Mouse (Mus musculus) monocyte, adult 2 months (primary cell): ENCODE measurements around the gene Lmtk2.

Source experiments
- DNase-seq, 2 experiments: peaks; one replicate each; pipeline ENCODE4 v3.0.0; 2022; ENCODE audit warnings: low spot score in 2 of 2, low read depth in 1 of 2

The Lmtk2 gene

DNA sequence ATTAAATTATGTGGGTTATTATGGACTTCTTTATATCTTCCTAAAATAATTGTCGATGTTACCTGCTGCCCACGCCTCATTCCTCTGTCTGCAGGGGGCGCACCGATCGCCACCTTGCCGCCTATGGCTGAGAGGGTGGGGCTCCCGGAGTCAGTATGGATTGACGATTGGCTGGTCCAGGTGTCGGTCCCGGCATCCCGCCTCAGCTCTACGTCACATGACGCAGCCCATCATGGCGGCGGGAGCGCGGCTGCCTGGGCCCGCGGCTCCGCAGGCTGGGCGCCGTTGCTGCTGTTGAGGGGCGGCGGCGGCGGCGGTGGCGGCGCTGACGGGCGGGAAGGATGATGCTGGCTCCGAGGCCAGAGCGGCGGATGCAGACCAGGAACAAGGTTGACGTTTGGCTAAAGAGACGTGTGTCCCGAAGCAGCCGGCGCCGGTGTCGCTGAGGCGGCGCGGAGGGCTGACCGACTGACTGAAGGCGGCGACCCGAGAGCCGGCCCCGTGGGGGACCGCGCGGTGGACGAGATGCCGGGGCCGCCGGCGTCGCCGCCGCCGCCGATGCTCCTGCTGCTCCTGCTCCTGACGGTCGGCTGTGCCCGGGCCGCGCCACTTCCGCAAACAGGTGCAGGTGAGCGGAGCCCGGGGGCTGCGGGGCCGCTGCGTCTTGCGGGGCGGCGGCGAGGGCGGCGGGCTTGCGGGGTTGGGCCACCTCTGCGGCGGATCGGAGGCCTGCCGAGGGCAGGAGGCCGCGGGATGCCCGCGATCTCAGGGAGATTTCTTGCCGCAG is at the start of gene Lmtk2:
Lmtk2 (plus strand) TSS at position 288 of the 787 bp plus-strand sequence.
- peak; percentile 79 to 87 for DNase-seq

DNA sequence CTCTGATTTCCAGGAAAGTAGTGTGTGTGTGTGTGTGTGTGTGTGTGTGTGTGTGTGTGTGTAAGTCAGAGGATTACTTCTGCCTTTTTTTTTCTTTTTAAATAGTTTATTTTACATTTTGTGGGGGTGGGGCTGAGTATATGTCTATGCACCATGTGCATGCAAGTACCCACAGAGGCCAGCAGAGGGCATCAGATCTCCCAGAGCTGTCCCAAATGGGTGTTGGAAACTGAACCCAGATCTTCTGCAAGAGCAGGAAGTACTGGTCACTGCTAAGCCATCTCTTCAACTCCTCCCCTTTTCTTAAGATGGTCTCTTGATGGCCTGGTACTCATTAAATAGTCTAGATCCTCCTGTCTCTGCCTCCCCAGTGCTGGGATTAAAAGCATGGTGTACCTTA is 49.0 kb upstream of the Lmtk2 start:
- DNase-seq, result no peak

DNA sequence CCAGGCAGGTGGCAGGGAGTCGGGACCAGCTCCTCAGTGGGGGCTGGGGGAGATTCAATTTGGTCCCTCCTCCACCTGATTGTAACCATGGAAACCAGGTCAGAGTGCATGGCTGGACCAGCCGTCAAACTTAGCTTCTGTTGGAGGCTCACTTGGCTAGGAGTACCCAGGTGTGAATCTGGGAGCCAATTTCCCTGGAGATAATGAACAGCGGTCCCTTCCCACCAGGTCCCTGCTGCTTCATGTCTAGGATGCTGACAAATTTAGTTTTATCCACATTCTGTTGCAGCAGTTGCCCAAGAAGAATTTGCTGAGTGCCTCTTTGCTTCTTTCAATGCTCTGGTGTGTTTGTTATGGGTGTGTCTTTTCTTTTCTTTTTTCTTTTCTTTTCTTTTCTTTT is 46.8 kb upstream of the Lmtk2 start:
- no peak for DNase-seq

DNA sequence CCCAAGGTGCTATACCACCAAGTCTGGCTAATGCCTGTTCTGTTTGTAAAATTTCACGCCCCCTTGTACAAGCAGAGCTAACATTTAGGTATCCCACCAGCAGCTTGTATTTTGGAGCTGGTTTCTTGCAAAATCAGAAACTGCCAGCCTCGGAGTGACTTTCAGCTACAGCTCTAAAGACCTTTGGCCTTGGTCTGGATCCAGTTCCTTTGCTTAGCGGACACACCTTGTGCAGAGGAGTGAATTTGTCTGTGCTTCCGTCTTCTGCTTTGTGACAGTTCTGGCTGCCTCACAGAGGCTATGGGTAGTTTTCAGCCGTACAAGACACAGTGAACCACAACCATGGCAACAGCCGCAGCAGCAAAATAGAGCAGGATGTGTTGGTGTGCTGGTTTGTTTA is 45.9 kb upstream of the Lmtk2 start:
- DNase-seq, result no peak

DNA sequence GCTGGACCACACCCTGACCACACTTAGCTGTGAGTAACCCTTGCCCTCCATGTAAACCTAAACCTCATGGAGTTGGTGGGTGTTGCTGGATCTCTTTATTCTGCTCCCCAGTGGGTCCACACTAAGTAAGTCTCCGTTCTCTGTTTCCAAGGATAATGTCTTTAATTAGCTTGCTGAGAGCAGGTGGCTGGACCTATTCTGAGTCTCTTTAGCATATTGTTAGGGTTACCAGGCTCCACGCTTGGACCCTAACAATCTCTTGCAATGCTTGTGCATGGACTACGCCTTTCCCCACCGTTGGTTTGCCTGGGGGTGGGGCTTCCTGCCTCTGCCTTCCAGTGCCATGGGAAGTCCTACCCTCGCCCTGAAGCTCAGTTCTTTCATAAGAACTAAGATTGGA is 36.1 kb upstream of the Lmtk2 start:
- DNase-seq, result no peak

DNA sequence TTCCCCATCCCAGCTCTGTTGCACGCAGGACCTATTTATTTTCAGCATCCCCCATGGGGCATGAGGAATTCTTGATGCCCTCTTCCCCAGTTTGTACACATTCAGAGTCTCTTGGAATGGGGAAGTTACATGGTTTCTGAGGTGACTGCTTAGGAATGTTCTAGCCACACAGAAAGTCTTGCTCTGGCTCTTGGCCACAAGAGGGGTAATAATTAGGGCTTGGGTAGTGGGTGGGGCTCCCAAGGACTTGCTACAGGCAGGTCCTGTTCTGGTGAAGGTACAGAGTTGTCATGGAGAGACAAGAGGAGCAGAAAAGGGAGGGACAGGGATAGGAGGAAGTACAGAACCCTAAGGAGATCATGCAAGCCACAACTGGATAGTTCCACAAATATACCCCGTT is 34.2 kb upstream of the Lmtk2 start:
- DNase-seq, result no peak

DNA sequence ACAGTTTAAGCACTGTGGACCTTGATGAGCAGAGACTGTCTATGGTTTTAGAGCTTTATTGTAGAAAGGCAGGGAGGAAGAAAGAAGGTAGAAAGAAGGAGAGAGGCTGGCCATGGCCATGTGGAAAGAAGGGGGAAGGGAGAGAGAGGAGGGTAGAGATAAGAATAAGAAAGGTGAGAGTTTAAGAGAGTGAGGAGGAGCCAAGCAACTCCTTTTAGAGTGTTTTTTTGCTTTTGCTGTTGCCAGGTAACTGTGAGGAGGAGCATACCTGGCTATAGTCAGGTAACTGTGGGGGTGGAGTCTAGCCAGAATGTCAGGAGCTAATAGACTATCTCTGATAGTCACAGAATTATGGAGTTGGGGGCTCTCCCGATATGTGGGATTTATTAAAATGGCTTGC is 30.2 kb upstream of the Lmtk2 start:
- no peak for DNase-seq

DNA sequence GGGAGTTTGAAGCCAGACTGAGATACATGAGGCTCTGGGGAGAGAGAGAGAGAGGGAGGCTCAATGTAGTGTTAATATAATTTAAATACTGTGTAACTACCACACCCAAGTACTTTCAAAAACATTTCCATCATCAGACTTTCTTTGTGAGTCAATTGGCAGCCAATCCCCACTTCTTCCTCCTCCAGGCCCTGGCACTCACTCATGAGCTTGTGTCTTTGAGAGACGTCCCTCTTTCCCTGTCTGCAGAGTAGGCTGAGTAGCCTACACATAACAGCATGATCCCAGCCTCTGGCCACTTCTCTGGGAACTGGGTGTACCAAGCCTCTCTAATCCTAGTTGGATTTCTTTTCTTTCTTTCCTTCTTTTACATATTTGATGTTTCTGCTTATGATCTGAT is 29.0 kb upstream of the Lmtk2 start:
- DNase-seq, result no peak

DNA sequence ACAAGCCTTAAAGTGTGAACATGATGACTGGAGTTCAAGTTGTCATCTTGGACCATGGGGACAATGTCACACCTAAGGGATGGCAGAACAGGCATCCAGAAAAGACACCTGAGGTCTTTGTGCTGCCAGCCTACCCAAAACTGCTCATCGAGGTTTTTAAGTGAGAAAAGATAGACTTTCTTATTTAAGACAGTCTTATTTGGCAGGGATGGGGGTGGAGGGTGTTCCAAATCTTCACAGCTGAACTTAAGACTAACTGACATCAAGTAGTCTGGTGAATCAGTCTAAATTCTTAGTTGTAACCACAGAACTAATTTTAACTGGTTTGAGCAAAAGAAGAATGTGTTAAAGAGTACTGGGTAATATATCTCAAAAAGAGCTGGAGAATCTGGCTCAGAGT is 22.7 kb upstream of the Lmtk2 start:
- no peak for DNase-seq

DNA sequence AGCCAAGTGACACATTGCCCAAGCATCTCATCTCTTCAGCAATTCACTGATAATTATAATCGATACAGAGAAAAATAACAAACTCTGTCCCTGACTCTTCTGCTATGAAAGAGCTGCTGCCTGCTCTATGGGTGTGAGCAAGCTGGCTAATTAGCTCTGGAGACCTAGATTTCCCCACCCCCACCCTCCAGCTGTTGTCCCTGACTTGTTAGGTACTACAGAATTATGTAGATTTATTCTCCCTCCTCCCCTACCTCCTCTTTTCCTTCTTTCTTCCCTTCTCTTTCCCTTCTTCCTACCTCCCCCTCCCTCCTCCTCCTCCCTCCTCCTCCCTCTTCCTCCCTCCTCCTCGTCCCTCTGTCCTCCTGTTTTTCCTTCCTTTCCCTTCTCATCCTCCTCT is 19.4 kb upstream of the Lmtk2 start:
- DNase-seq, result no peak

DNA sequence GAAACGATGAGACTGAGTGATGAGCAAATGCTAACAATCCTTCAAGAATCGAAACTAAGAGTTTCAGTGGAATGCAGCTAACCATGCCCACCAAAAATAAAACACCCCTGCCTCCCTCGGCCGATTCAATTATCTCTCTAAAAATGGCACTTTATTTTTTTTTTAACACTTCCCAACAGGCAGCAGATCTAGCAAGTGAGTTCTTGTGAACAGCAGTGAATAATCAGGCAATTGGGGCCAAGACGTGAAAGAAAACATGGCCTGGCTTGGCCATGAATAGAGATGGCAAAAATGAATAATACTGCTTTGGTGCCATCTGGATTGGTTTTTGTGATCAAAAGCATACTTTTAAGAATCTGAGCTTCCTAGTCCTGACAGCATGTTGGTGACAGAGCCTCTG is 18.2 kb upstream of the Lmtk2 start:
- no peak for DNase-seq

DNA sequence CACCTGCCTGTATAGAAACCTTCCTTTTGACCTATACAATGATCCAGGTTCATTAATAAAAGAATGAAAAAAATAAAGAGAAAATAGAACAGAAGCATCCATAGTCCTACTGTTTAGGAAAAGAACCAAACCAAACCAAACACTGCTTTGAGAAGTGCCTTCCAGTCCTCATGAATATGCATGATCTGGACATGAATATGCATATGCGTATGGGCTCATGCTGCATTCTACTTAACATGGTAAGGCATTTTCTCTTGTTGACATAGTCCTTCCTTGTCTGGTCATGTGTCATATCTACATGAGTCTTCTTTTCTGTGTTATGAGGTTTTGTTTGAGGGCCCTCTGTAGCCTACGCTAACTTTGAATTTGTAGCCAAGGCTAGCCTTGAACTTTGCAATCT is 16.7 kb upstream of the Lmtk2 start:
- DNase-seq, result no peak

DNA sequence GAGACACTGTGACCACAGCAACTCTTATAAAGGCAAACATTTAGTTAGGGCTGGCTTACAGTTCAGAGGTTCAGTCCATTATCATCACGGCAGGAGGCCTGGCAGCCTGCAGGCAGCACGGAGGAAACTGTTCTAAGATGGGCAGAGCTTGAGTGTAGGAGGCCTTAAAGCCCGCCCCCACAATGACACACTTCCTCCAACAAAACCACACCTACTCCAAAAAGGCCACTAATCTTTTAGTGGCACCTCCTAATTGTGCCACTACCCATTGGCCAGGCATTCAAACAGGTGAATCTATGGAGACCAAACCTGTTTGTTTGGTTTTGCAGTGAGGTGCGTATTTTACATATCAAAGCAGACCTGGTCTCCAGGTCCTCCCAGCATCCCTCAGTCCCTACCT is 16.0 kb upstream of the Lmtk2 start:
- DNase-seq, result no peak

DNA sequence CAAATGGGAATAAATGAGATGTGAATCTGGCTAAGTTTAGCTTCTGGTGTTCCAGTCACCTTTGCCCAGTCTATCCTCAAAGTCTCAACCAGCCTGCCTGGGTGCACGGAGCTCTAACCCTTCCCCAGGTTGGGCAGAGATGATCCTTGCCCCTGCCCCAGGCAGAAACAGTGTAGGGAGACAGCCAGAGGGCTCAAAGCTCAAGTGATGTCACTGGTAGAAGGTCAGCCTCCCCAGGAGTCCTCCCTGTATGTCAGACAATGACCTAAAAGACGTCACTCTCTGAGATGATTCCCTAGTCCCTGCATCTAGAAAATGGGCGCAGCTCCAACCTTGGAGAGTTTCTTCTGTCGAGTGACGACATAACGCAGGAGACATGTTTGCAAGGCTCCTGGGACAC is 14.5 kb upstream of the Lmtk2 start:
- DNase-seq, result no peak

DNA sequence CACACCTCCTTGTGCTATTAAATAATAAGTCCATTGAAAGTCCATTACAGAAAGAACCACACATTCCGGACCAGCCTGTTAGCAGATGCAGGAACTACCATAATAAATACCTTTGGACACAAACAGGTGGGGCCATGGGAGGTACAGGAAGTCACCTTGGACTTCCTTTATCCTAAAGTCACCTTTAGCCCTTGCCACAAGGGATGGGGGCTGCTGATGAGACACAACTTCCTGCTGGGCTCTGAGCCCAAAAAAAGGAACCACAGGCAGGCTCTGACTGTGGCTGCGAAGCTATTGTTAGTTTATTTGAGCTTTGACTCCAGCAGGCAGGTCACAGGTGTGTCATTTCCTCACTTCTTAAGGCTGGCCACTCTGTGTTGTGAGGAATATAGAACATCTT is 13.7 kb upstream of the Lmtk2 start:
- no peak for DNase-seq

DNA sequence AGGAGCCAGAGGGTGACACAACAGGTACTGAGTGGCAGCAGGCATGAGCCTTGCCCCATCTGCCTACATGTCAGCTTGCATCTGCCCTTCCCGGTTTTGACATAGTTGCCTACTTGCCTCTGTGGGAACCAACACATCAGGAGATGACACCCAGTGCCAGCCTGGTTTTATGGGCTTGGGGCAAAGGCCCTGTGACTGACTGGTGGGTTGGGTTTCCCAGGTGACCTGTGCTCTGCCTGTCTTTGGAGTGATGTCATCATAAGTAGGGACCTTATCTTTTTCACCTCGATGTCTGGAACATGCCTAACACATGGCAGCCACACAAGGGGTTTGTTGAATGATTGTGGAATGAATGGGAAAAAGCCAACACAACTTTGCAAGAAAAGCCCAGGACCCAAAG is 11.9 kb upstream of the Lmtk2 start:
- no peak for DNase-seq

DNA sequence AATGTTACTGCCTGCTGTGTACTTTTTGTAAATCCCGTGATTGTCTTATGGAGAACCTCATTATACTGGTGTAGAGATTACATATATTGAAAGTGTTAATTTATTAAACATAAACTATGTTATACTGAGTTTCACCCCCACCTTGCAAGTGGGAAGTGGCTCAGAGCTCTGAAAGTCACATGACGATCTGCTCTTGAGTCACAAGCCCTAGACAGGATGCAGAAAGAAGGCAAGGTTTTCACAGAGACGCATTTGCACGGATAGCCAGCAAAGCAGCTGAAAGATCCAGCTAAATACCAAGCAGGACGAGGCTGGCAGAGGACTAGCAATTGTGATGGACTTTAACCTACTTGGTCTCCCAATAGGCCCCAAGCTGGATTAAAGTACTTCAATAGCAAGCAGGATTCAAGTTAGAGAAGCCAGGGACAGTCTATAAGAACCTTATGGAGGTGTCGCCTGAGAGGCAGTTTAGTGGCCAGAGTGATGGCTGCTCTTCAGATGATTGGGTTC is 4.7 kb upstream of the Lmtk2 start:
- no peak for DNase-seq

DNA sequence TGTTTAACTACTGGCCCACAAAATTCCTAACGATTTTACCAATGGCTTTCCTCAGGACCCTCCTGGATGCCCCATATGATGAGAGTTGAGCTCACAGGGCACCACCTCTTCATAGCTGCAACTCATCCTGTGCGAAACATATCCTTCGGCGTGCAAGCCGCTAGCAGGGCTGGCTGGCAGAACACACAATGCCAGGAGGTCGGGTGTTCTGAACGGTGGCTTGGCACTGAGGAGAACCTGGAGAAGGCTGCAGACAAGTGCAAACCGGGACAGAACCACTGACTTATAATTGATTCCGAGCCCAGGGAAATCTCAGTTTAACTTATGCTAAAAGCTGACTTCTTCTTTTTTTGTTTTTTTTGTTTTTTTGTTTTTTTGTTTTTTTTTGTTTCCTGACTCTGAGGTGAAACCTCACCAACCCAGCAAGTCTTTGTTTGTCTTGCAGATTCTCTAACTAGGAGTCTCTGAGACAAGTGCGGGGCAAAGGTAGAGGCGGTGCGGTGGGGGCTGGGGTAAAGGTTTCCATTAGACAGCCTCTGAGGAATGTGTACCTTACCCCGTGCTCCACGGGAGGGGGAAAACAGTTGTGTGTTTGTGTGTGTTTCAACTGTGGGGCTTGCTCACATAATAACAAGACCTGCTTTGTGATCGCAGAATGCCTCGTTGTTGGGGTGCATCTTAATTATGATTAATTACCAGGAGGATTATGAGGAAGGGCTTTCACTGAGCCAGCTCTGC is 2.2 kb upstream of the Lmtk2 start:
- DNase-seq, result no peak

DNA sequence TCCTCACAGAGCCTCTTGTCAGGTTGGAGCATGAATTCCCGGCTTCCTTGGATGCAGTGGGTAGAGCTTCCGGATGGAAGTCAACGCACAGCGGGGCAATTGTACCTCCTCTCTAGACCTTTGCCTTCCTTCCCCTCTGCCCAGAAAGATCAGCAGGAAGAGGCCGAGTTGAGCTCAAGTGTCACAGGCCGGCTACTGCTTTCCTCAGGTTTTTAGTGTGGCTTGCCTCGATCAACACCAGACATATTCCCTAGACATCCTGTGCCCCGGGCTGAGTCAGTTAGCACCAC is 1.7 kb upstream of the Lmtk2 start:
- DNase-seq, result no peak

DNA sequence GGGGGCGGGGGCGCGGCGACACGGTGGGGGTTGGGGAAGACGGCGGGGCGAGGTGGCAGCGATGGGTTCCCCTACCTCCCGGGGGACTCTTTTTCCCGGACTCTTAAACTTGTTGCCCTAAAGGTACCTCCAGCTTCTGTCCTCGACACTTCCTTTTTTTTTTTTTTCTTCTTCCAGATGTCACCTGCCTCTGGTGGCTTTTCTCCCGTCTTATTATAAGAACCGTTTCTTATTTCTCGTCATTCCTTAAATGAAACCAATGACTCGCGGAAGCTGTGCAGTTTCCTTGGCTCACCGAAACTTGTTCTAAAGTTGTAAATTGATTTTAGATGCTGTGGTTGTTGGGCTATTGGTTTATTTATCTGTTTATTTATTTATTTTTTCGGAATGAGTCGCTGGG is 712 bp downstream of the Lmtk2 start:
- no peak for DNase-seq

DNA sequence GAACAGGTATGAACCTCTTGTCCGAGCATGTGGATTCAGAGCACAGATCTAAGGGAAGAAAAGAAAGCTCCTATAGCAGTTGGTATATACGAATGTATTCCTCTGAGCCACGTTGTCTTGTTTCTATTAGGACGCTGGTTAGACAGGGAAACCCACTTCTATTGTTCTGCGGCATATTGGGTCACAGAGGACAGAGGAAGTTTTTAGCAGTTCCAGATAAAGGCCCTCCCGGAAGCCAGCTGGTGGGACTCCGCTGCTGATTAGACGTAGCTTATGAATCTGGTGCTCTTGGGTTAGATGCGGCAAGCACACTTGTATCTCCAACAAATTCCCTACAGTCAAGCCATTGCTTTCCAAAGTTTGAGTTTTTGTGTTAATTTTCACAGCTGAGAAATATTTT is 4.8 kb downstream of the Lmtk2 start:
- DNase-seq, result no peak

DNA sequence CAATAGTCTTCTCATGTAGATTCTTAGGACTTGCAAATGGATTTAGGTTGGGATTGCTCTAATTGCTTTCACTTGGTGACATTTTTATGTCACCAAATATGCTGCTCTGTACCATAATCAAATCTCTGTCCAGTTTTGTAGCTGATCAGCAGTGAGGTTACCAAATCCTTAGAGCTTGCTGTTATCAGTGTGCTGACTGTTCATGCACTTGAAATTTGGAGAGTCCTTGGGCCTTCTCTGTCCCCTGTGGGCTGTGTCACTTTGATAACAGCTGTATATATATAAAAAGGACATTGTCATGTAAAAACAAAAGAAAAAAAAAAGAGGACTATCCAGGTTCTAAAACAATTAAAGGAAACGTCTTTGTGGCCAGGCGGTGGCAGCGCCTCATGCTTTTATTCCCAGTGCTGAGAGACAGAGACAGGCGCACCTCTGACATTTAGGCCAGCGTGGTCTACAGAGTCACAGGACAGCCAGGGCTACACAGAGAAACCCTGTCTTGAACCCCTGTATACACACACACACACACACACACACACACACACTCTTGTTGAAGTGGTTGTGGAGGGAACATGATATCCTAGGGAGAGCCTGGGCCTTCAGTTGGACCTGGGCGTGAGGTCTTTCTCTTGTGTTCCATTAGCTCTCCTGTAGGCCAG is 5.4 kb downstream of the Lmtk2 start:
- DNase-seq, result no peak
